Mouse (Mus musculus) adipocyte (in vitro differentiated cells): ENCODE data around the gene Ing4.

ENCODE experiments used
- DNase-seq: peaks from one replicate; pipeline ENCODE4 v3.0.0-alpha.2; 2016; ENCODE audit warnings: low spot score

Gene Ing4

DNA sequence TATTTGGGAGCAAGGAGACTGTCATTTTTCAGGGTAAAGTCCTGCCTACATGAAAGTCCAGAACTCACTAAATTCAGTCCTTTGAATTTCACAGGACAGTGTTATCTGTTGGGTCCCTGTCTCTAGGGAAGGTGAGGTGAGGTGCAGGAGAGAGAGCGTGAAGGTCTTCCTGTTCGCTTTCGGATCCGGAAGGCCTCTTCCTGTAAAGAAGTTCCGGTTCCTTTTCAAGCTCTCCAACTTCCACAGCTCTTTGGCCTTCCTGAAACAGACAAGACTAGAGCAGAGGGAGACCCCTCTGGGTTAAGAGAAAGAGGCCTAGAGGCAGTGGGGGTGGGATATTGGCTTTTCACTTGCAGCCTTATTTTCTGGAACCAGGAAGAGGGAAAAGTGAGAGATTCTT lies 52.8 kb downstream of the Ing4 start:
- DNase-seq: no peak

GRCm38 (mm10) chr6:125094843-125095242 lies 55.3 kb downstream of the Ing4 start:
- DNase-seq: no peak

GRCm38 (mm10) chr6:125095391-125096278 lies 56.1 kb downstream of the Ing4 start, which contains the start of gene Chd4:
Gene Chd4 (plus strand): TSS chr6:125095981.
- DNase-seq: peak; percentile 90

GRCm38 (mm10) chr6:125096279-125096596 lies 56.7 kb downstream of the Ing4 start:
- no peak for DNase-seq

- DNase-seq: peak; percentile 69
Measured at GRCm38 (mm10) chr6:125096597-125097345, 57.2 kb downstream of the Ing4 start.

DNA sequence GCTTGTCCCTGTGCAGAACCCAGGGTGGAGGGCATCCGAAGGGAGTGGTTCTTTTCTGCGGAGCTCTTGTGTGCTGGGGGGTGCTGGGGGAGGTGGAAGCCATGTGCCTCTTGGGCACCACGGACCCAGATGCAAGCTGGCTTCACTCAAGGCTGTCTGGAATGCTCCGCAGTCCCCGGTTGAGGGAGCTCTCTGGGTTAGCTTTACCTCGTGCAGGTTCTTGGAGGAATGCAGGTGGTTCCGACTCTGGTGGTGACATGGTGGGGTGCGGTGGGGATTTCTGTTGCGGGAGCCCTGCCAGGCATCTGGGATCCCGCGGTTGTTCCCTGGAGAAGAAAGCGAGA lies 57.8 kb downstream of the Ing4 start:
- peak; percentile 40 for DNase-seq

GRCm38 (mm10) chr6:125097951-125098350 lies 58.4 kb downstream of the Ing4 start:
- no peak for DNase-seq

GRCm38 (mm10) chr6:125098513-125098912 lies 59.0 kb downstream of the Ing4 start:
- DNase-seq: peak; percentile 34
